Mouse (Mus musculus): ENCODE data around the gene Slc22a13.

Gene Slc22a13

DNA sequence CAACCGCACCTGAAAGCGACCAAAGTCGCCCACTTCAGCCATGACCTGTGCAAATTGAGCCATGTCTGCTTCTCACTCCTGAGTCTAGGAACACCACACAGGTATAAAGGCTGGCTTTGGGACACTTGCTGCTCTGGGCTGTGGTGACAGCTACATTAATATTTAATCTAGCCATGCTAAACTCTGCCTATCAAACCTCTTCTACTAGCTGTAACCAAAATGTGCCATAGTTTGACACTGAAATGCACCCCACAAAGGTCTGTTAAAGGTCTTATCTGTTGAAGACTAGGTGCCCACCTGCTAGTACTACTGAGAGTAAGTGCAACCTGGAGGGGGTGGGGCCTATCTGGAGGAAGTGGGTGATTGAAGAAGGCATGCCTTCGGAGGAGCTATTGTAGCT is at the start of gene Slc22a13:
Gene Slc22a13, minus strand, starts transcription at position 101 of the 400 bp plus-strand sequence.
- DNase-seq (ENCODE audit: low spot score) = no peak

DNA sequence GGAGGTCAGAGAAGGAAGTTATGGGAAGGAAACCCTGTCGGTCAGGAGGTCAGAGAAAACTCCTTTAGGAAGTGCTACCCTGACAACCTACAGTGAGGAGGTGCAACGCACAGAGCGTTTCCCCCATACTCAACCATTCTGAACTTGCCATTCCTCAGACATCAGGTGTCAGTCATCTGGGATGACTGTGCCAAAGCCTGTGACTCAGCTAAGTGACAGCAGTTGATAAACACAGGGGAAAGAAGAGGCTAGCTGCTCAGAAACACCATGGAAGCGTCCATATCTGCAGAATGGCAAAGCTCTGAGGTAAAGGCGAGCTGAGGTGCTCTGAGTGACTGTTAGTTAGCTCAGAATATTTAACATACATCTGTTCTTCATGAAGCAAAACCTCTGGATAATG is 49.2 kb upstream of the Slc22a13 start:
- DNase-seq (ENCODE audit: low spot score) = no peak

DNA sequence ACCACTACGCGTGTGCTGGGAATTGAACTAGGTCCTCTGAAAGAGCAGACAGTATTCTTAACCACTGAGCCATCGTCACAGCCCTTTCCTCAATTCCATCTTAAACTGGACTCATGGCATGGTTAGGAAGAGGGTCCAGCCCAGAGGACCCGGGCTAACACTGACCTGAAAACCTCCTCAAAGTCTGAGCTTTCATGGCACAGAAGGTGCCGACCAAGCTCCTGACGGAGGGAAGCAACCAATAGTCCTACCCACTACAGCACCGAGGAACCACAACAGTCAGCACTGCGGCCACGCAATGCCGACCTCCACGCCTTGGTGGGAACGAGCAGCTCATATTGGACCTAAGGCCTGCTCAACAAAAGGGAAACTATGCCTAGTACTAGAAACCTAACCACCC is 47.3 kb upstream of the Slc22a13 start:
- no peak for DNase-seq (ENCODE audit: low spot score)

DNA sequence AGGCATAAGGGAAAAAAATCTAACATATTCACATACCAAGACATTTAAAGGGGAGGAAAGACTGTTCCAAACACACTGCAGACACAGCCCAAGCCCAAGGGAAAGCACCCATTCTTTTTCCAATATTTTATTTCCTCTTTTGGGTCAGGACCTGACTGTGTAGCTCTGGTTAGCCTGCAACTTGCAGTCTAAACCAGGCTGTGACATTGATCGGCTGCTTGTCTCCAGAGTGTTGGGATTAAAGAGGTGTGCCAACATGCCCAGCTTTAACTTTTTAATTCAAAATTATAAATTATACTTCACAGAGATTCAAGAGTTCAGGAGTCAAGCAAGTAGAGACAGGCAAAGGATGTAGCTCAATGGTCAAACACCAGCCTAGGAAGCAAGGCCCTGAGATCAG is 46.2 kb upstream of the Slc22a13 start:
- no peak for DNase-seq (ENCODE audit: low spot score)

DNA sequence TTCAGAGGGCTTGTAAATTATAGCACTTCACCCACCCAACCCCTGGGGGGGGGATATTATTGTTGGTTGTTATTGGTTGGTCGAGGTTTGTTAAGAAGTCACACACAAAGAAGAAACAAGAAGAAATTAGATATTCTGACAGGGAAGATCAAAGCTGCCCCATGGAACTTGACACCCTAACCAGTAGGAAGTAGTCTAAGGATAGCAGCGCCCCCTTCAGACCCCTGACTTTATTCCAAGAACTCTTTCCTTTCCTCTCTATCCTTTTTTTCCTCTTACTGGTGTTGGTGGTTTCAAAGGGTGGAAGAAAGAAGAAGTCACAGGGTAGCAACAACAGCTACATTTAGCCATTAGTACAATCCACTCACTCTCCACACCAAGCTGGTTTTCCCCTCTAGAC is 45.3 kb upstream of the Slc22a13 start:
- no peak for DNase-seq (ENCODE audit: low spot score)

DNA sequence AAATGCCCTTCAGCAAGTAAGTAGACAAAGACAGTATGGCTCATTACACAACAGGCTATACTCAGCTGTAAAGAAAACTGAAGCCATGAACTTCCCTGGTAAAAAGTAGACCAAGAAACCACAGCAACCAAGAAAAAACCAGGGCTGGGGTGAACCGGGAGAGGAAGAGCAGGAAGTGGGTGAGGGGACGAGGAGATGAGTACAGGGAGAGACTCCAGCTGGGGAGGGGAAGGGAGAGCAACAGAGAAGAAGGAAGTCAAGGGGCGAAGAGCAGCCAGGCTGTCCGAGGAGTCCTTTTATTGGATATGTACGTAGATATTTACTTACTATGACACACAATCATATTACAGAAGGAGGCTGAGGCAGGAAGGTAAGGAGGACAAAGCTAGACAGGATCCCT is 39.1 kb upstream of the Slc22a13 start:
- no peak for DNase-seq (ENCODE audit: low spot score)

DNA sequence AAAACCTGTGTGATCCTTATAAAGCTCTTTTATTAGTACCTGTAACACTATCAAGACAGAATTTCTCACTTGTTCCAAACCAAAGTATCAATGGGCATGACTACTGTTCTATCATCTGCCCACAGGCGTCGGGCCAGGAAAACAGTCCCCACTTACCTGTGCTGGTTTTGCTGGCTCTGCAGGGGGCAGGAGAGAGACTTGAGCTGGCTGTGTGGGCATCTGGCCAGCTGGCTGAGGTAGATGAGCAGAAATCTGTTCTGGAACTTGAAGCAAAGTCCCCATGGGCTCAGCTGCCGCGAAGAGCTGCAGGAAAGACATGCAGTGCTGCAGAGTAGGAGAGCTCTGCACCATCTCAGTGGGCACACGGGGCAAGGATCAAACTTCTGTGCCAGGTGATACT is 37.9 kb upstream of the Slc22a13 start:
- DNase-seq (ENCODE audit: low spot score) = no peak

DNA sequence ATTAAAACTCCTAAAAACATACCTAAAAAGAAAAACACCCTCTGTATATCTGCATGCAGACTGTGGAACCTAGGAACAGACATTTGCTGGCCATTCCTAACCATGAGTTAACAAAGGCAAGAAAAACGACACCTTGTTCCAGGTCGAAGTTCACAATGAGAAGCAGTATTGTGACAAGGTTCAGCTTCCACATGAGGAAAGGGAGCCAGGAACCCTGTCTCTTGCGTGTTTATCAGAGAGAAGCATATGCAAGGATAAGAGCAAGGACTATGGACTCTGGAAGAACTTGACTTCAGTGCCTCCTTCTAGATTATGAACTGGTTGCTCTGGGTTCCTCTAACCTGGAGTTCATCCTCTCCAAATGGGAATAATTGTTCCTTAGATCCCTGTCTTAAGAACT is 35.1 kb upstream of the Slc22a13 start:
- peak; percentile 56 for DNase-seq (ENCODE audit: low spot score)

DNA sequence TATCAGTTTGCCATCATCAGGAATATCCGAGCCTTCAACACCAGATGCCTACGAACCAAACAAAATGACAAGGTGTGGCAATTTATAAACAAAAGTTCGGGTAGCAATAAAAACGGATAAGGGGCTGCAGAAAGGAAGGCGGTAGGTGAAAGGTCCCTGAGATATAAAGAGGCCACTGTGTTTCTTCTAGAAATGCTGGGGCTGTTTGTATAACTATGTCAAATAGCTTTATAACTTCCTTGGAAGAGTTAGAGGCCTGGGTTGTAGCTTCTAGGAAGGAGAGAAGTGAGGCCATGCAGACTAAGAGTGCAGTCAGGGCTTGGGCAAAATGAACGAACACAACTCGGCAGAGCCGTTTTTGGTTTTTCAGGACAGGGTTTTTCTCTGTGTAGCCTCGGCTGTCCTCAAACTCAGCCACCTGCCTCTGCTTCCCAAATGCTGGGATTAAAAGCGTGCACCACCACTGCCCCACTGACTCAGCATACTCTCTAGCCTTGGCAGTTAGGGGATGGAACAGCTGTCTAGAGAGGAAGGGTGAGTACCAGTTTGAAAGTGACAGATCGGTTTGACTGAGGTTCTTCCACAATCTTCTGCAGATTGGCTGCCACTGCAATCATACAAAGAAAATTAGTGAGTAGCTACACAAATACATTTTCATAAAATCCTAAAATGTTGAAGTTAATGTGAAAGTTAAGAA is 32.4 kb upstream of the Slc22a13 start:
- DNase-seq (ENCODE audit: low spot score) = no peak

DNA sequence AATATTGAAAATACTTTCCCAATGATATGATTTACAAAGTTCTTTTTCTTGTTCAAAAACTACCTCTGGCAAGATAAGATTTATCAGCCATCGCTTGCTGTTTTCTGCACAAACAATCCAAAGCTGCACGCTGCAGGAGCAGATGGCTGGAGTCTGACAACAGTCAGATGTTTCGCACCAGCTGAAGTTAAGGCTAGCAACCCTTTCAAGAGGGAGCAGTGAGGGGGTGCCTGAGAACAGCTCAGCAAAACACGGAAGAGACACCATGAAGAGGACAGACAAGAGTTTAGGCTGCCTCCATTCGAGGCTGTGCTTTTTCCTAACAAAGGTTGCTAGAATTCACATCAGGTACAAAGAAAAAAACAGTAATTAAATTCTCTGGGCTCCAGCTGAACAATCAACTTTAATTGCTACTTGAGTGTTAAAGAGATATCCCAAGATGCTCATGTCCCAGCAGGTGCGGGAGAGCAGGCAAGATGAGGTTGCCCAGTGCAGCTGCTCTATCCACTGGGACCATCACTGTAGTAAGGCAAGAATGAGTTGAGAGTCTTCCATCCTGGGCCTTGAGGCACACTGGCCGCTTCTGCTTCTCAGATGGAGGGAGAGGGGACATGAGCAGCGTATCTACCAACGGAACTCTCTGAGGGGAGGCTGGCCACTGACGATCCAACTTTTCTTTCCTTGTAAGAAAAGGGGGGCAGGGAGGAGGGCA is 31.5 kb upstream of the Slc22a13 start:
- no peak for DNase-seq (ENCODE audit: low spot score)

DNA sequence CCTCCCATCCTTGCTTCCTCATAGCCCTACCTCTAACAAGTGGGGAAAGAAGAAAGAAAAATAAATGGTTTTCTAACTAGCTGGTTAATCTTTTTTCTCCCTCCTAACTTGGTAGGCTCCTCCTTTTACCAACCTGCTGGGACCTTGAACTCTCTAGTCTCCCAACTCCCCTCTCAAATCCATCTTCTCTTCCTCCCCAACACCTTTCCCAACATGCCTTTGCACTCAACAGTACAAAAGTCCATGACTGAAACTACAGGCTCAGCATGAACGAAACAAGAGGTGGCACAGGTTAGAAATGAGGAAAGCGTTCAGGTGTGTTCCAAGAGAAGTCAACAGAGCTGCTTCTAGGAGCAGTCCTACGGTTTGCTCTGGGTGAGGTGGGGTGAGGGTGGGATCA is 30.4 kb upstream of the Slc22a13 start:
- DNase-seq (ENCODE audit: low spot score) = peak; percentile 72

DNA sequence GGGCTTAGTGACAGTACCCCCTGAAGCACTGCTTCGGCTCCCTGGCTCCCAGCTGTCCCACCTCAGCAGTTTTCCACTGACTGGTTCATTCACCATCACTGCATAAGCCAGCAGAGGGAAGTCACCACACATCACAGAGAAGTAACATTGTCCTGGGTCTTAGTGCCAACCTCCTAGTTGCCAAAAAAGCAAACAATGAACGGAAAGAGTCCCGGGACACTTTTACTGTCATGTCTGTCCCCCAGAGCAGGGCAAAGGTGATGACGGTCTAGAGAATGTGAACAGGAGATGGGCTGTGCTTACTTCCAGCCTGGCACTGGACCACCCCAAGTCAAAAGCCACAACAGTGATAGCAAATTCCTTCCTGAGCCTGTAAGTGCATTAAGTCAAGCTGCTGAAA is 29.9 kb upstream of the Slc22a13 start:
- DNase-seq (ENCODE audit: low spot score) = no peak

DNA sequence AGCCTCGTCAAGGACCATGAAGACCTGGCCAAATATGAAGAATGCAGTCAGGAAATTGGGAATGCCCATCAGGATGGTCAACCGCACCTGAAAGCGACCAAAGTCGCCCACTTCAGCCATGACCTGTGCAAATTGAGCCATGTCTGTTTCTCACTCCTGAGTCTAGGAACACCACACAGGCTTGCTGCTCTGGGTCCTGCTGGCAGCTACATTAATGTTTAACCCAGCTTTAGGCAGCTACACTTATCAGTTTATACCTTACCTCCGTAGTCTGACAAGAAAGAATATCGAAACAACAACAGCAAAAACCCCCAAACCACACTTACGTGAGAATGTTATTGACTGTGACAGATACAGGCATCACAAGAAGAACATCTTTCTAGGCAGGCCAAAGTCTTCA is 22.7 kb upstream of the Slc22a13 start:
- peak; percentile 39 for DNase-seq (ENCODE audit: low spot score)

DNA sequence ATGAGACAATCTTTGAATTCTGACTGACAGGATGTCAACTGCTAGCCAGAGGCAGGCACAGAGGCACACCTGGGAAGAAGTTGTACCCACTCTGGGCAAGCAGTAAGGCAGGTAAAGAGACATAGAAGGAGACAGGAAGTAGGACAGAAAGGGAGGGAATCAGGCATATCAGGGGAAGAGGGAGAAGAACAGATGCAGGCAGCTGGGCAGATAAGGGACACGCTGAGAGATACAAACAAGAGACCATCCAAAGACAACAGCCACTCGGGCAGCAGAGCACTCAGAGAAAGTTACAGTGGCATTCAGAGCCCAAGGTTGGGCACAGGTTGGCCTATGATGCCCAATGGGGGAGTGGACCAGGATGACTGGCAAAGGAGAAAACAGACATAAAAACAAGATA is 21.9 kb upstream of the Slc22a13 start:
- DNase-seq (ENCODE audit: low spot score) = no peak

DNA sequence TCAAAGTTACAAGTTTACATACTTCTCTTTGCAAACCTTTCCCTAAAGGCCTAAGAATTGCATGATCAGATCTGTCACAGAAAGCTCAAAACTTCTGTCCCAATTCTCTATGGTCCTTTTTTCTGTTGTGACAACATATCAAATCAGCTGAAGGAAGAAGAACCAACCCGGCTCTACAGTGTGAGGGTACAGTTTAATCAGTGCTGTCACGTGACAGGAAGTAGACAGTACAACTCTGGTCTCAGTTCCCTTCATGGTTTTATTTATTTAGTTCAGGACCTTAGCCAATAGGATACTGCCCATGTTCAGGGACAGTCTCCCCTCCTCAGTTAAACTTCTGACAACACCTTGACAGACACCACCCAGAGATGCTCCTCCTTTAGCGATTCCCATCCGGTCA is 11.4 kb upstream of the Slc22a13 start:
- no peak for DNase-seq (ENCODE audit: low spot score)

DNA sequence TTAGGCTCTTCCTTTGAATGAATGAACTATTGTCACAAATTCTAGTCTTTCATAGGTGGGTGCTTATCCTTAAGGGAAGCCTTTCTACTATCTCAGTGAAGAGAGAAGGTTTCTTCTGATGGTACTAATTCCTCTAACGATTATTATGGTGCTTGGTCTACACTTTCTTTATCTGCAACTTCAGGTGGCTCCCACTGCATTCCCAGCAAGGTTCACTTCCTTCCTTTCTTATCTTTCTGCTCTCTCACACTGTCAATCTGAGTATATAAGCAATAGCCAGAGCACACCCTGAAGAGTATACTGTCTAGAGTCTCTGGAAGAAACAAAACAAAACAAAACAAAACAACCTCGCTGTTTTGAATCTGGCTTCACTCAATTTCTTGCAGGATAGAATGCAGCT is 10.8 kb upstream of the Slc22a13 start:
- DNase-seq (ENCODE audit: low spot score) = no peak

DNA sequence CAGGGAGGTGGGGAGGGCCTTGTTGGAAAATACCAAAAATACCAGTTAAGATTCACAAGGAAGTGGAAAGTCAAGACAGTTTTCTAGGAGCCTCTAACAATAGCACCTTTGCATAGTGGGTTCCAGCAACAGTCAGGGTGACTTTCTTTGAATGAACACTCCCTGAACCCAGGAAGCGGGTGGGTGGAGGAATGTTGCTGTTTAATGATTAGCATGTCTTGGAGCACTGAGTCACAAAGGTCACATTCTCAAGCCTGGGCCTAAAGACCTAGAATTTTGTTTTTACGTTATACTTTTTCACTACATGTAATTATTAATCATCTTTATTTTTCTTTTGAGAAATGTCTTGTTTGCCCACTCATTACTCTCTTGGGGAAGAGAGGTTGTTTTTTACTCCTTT is 6.4 kb upstream of the Slc22a13 start:
- DNase-seq (ENCODE audit: low spot score) = peak; percentile 40

DNA sequence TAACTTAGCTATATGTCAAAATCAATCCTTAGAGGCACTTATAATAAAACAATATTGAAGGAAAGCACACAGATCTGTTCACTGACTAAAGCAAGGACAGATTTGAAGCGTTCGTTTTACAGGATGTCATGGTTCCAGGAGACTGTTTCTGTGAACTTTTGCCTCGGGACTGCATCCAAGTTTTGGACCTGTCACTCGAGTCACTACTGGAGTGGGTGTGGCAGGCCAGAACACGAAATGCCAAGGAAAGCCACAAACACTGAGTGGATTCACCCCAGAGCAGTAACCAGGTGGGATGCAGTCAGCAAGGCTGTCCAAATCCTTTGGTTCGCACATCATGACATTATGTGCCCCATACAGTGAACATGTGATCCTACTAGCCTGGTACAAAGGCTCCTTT is 5.7 kb upstream of the Slc22a13 start:
- no peak for DNase-seq (ENCODE audit: low spot score)

DNA sequence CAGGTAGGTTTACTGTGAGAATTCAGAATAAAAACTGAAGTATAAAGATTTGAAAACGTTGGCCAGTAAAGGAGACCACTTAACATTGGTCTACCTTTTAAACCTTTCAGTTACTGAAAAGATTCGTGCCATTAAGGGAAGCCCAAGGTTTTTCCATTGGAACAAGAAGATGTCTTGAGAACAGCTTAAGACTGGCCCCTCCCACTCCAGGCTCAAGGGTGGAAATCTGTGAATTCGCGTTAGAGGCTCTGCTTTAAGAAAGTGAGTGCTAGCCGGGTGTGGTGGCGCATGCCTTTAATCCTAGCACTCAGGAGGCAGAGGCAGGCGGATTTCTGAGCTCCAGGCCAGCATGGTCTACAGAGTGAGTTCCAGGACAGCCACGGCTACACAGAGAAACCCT is 4.1 kb upstream of the Slc22a13 start:
- no peak for DNase-seq (ENCODE audit: low spot score)

DNA sequence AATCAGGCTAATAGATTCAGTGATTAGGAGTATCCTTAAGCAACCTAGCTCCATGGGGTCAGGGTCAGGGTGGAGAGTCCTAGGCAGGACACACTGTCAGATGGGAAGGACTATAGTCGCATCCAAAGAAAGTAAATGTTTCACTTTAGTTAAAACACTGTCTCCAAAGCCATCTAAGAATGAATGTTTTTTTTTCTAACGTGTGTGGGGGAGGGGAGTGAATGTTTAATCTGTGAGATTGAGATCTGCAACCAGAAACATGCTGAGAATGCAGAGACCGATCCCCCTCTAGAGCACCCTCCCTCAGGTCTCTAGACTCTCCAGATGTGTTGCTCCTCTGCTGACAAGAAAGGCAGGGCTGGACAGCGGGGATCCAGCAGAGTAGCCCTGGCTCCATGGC is 1.8 kb downstream of the Slc22a13 start:
- DNase-seq (ENCODE audit: low spot score) = peak; percentile 78

DNA sequence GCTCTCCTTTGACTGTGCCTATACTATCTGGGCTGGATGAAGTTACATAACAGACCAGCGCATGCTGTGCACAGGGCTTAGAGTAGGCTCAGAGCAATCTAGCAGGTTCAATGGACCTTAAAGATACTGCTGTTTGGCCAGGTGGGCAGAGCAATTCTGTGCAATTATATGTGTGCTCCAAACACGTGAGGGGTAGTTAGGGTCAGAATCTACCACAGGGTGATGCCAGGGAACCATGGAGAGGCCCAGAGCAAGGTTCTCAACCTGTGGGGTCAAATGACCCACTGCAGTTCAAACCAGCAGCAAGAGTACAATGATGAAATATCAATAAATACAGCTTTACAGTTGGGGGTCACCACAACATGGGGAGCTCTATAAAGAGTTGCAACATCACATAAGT is 2.2 kb downstream of the Slc22a13 start:
- DNase-seq (ENCODE audit: low spot score) = no peak

DNA sequence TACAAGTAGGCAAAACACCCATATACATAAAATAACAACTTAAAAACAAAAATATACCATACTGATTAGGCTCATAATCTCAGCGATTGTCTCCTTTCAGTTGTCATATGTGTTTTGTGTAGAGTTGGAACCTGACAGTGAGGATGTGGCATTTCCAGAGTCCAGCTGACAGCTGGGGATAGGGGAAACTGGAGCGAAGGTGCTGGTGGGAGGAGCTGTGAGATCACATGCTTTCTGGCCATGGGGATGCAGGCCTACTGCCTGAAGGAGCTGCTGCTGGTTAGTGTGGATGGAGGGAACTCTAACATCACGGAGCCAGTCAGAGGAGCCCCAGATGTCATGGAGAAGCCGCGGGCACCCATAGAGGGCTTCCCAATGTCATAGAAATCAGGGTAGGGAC is 3.1 kb downstream of the Slc22a13 start:
- no peak for DNase-seq (ENCODE audit: low spot score)

DNA sequence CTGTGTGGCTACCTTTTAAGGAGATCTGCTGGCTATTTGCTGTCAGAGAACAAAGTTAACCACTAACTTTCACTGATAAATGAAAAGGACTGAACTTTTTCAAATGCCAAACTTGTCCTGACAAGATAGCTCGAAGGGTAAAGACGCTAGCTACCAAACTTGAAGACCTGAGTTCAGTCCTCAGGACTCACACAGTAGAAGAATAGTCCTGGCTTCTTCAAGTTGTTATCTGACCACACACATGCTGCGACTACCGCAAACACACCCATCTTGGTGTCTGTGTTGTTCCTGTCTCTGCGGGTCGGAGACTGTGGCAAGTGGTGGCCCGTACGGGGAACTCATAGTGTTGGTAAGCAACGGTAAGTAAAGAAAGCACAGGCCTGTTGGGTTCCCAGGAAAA is 5.3 kb downstream of the Slc22a13 start:
- DNase-seq (ENCODE audit: low spot score) = no peak

DNA sequence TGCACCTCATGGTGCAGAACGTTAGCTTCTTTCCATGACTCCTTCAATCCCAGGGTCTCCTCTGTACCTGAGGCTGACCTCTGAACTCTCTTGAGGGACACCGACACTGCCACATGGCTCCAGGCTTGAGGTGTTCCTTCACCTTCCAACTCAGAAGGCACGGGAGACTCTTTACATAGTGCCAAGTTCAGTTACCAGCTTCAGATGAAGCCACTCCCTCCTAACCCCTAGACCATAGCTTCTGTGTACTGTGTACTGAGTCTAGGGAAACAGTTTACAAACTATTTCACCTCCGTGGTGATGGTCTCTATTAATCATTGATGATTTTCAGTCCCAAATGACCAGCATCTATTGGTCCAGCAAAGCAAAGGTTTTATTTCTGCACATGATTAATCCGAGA is 7.2 kb downstream of the Slc22a13 start:
- DNase-seq (ENCODE audit: low spot score) = no peak

Data from yolk sac, embryonic 10.5 days (tissue).